Mouse (Mus musculus) spleen, postnatal 10 days (tissue): ENCODE data around the gene Pkm.

ENCODE experiments used
- DNase-seq, 2 experiments: peaks; one replicate each; pipeline ENCODE4 v3.0.0; 2021 to 2022; ENCODE audit warnings: low spot score in 2 of 2

Gene Pkm

DNA sequence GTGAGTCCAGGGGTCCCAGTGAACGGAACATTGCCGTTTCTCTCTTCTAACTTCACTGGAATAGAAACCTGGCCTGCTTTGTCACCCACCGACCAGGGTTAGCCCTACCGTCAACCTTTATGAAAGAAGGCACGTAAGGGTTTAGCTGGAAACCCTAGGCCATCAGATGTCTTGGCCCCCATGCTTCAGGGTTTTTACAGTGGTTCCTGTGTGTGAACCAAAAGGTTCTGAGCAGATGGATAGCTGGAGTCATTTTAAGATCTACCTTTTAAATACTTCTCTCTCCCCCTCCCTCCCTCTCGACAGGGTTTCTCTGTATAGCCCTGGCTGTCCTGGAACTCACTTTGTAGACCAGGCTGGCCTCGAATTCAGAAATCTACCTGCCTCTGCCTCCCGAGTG lies 9.8 kb downstream of the Pkm start:
- no peak for DNase-seq

- DNase-seq, result no peak
These were observed 10.6 kb downstream of the Pkm start for GRCm38 (mm10) chr9:59666813-59667212.

GRCm38 (mm10) chr9:59667250-59667649 lies 11.1 kb downstream of the Pkm start:
- DNase-seq, result no peak

- no peak for DNase-seq
These were observed 11.7 kb downstream of the Pkm start for GRCm38 (mm10) chr9:59667904-59668303.

- DNase-seq, result no peak
These were observed 12.3 kb downstream of the Pkm start for GRCm38 (mm10) chr9:59668473-59668872.

DNA sequence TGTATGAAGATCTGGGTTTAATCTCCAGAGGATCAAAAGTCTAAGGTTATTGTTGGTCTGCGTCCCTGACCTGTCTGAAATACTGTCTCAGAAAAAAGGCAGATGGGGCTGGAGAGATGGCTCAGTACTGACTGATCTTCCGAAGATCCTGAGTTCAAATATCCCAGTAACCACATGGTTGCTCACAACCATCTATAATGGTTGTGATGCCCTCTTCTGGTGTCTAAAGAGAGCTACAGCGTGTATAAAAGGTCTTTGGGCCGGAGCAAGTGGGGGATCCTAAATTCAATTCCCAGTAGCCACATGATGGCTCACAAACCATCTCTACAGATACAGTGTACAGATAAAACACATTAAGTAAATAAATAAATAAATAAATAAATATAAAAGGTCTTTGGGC lies 13.0 kb downstream of the Pkm start:
- DNase-seq, result no peak

GRCm38 (mm10) chr9:59672195-59672894 lies 16.2 kb downstream of the Pkm start:
- no peak for DNase-seq

- no peak for DNase-seq
These were observed 17.3 kb downstream of the Pkm start for GRCm38 (mm10) chr9:59673427-59673826.

GRCm38 (mm10) chr9:59675598-59675997 lies 19.4 kb downstream of the Pkm start:
- no peak for DNase-seq

GRCm38 (mm10) chr9:59678313-59678712 lies 22.1 kb downstream of the Pkm start:
- peak in 1 of 2 experiments; percentile 31 for DNase-seq

DNA sequence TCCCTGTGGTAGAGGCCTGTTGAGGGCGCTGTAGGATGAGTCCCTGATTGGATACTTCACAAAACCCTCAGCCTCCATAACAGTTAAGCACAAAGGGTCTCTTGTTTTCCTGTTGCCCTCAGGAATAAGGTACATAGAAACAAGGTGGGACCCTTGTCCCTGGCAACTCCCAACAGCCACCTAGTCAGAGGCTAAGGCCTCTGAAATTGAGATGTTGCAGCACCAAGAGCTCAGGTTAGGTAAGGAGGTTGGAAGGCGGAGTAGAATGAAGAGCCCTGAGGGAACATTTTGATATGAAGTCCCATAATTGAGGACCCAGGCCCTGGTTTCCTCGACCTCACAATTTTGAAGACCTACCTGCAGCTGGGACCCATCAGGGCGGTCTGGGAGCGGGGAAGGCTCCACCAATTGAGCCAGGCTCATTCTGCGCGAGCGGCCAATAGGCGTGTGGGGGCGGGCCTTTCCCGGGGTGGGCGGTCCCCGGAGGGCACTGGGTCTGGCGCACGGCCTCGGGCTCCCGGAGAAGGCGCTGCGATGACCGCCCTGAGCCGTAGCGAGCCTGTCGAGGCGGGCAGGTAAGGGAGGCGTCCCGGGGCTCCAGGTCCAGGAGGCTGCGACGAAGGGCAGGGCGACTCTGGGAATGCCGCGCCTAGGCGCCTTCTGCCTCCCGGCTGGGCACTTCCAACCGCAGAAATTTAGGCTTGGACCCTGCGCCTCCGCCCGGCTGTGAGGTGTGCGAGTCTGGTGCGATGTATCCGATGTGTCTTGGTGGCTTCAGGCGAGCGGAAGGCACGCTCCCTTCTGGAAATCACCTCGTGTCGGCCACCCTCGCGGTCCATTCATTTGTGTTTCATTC lies 23.7 kb downstream of the Pkm start, which contains the start of gene Gramd2:
TSS of gene Gramd2 (plus strand) at position 467 of the 856 bp plus-strand sequence.
- DNase-seq, result peak; percentile 18 to 57

DNA sequence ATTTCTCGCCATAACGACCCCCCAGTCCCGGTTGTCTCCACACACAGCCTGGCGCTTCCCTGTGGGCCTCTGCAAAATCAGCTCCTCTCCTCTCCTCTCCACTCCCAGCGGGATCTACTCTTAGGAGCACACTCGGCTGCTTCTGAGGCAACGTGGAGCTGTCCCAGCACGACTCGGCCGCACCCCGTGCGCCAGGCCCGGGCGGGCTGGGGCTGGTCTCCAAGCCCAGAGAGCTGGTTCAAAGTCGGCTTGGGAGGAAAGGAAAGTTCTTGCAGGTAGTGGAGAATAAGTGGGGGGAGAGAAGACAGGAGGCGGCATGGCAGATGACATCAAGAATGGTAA lies 24.3 kb downstream of the Pkm start:
- no peak for DNase-seq

DNA sequence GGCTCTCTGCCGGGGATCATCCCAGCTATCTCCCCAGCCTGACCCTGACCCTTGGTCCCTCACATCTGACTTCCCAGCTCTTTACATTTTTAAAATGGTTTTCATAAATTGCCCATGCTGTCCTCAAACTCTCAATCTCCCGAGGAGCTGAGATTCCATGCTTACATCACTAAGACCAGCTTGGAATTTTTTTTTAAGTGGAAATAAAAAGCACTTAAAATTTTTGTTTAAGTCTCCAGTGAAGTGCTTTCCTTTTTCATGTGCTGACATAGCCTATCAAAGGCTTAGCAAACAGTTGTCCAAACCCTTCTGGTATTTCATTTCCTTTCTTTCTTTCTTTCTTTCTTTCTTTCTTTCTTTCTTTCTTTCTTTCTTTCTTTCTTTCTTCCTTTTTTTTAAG lies 27.9 kb downstream of the Pkm start:
- no peak for DNase-seq

- no peak for DNase-seq
These were observed 31.4 kb downstream of the Pkm start for GRCm38 (mm10) chr9:59687416-59688046.

GRCm38 (mm10) chr9:59691635-59692094 lies 35.5 kb downstream of the Pkm start:
- DNase-seq, result no peak

DNA sequence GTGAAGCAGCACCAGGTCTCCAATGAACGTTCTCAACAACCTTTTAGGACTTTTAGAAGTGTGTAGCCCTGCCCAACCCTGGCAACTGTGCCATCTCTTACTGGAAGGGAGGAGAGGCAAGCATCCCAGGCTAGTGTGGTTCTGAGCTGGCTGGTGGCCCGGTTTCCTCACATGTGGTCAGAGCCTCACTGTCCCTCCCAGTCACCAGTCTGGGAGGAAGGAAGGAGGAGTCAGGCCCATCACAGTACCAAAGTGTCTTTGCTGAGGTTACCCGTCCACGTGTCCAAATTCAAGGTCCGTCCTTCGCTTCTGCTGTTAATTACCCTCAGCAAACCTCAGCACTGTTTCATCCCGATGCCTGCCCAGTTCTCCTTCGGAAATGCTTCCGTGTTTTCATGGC lies 36.0 kb downstream of the Pkm start:
- DNase-seq, result no peak

DNA sequence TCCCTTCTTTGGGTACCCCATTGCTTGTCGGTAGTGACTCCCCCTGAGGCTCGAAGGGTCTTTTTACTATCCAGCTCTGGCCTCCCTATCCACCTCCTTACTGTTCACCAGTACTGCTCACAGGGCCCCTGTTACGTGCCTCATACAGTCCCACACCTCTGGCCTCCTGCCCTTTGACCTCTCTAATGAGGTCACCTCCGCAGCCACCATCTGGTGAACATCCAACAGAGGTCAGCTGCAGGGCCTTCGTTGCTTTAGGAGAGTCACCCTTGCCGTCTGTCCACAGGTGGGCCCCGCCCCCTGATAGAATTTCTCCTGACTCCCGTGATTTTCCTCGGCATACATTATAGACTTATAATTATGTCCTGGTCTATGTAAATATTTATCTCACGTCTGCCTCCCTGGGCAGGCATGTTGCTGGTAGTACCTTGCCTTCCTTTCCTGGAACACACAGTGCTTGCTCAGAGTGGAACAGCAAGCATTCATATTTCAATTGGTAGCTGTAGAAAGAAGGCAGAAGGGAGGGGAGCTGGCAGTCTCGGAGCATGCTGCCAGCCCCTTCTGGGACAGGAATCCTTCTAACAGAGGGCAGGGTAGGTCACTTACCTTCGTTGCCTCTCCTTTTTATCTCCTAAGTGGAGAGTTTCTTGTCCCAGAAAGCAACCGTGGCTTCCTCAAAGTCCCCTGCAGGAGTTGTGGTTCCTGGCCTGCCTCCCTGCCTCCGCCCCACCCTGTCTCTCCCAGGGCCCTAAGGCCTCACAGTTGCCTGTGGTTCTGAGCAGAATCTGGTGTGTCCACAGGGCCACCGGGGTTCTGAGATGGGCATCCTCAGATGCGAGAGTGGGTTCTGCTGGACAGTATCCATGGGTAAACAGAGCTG lies 38.6 kb downstream of the Pkm start:
- DNase-seq, result no peak

DNA sequence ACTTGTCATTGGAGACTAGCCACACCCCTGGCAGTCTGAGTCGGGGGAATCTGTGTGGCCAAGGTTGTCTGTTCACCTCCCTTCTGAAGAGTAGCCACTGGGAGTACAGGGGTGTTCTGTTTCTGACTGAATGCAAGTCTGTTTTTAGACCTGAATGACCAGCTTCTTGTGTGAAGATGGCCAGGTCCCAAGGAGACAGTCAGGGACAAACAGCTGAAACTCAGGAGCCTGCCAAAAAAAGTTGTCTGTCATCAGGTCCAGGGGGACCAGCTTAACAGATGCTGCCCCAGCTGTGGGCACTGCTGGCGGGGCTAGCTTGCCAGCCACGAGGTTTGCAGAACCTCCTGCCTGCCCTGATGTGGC lies 39.3 kb downstream of the Pkm start:
- no peak for DNase-seq

DNA sequence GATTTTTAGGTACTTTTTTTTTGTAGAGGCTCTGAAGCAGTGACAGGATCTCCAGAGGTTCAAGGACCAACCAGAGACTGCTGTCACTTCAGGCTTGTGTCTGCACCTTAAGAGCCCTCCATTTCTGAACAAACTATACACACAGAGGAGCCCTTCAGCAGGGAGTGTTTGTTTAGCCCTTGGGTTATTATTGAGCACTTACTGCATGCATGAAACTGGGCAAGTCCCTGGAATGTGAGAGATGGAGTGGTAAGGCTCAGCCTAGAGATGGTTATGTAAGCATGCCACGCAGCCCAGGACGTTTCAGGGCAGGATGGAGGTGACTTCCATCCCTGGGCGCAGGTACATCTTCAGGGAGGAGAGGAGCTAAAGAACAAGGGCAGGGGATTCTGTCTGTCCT lies 40.2 kb downstream of the Pkm start:
- DNase-seq, result no peak

- no peak for DNase-seq
These were observed 44.9 kb downstream of the Pkm start for GRCm38 (mm10) chr9:59701094-59701493.

DNA sequence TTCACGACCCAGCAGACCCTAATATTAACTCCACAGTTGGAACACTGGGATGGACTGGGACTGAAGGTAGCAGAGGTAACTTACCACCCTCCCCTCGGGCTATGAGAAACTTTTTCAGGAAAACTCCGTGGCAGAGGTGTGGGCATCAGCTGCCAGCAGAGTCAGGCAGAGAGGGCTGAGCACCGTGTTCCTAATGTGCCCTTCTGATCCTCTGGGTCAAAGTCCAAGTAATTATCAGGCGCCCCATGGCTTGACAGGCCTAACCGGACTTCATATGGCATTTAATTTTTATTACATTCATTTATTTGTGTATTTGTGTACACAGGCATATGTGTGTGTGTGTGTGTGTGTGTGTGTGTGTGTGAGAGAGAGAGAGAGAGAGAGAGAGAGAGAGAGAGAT lies 46.9 kb downstream of the Pkm start:
- DNase-seq, result no peak
